Mouse (Mus musculus) hindbrain, embryonic 15.5 days (tissue): ENCODE results near the gene Rhbdf1. TPM values are rescaled to one million over a fixed set of nuclear protein-coding genes. Genes with fewer than 3 reads are reported as not detected.
A peak's percentile ranks its signal among the peaks of the same experiment; 100 is the strongest.

Source experiments
- ATAC-seq: fragments of 200-750 bp; cut with Nextera tagmentation; 2 replicates; pipeline ENCODE4 v1.8.0; 2017; ENCODE audit warnings: low read depth, moderate number of reproducible peaks, moderate TSS enrichment; ENCODE audit not compliant: low FRiP score
- H3K27ac ChIP-seq: fragments of 300-500 bp; sonication (generic); replicated peaks from 2 replicates; pipeline ENCODE4 v1.5.1; 2015; ENCODE audit warnings: mild to moderate bottlenecking, inconsistent platforms
- H3K27me3 ChIP-seq: fragments of 300-500 bp; sonication (generic); 2 replicates; pipeline ENCODE4 v1.6.1; 2015; ENCODE audit warnings: control low read depth, inconsistent platforms
- H3K36me3 ChIP-seq: fragments of 300-500 bp; sonication (generic); 2 replicates; pipeline ENCODE4 v1.6.1; 2015; ENCODE audit warnings: control low read depth, inconsistent platforms
- H3K4me1 ChIP-seq: fragments of 300-500 bp; sonication (generic); replicated peaks from 2 replicates; pipeline ENCODE4 v1.6.1; 2015; ENCODE audit warnings: control low read depth, inconsistent platforms
- H3K4me2 ChIP-seq: fragments of 300-500 bp; sonication (generic); 2 replicates; pipeline ENCODE4 v1.6.1; 2015; ENCODE audit warnings: moderate library complexity, mild to moderate bottlenecking, inconsistent platforms
- H3K4me3 ChIP-seq: fragments of 300-500 bp; sonication (generic); 2 replicates; pipeline ENCODE4 v1.5.1; 2015; ENCODE audit warnings: mild to moderate bottlenecking, inconsistent platforms
- H3K9ac ChIP-seq: fragments of 300-500 bp; sonication (generic); 2 replicates; pipeline ENCODE4 v1.6.1; 2015; ENCODE audit warnings: inconsistent platforms
- H3K9me3 ChIP-seq: fragments of 300-500 bp; sonication (generic); 2 replicates; pipeline ENCODE4 v1.6.1; 2016; ENCODE audit warnings: control low read depth, inconsistent platforms
- WGBS: fragments of 180-500 bp; shearing (Covaris S2); methylation state at CpG from one replicate; pipeline ENCODE4 v1.1.7; 2015; 5-methylcytosine and 5-hydroxymethylcytosine counted together
- polyA plus RNA-seq: library from polyadenylated mRNA; unstranded; fragments of >200 nt; fragmentation: Nextera tagmentation; extraction: Ambion mirVana; gene quantifications from 2 replicates; pipeline ENCODE4 v1.2.1, GENCODE M21; 2015

Gene Rhbdf1
- polyA plus RNA-seq, 1 experiment from 2014 or later: 29.2 TPM

DNA sequence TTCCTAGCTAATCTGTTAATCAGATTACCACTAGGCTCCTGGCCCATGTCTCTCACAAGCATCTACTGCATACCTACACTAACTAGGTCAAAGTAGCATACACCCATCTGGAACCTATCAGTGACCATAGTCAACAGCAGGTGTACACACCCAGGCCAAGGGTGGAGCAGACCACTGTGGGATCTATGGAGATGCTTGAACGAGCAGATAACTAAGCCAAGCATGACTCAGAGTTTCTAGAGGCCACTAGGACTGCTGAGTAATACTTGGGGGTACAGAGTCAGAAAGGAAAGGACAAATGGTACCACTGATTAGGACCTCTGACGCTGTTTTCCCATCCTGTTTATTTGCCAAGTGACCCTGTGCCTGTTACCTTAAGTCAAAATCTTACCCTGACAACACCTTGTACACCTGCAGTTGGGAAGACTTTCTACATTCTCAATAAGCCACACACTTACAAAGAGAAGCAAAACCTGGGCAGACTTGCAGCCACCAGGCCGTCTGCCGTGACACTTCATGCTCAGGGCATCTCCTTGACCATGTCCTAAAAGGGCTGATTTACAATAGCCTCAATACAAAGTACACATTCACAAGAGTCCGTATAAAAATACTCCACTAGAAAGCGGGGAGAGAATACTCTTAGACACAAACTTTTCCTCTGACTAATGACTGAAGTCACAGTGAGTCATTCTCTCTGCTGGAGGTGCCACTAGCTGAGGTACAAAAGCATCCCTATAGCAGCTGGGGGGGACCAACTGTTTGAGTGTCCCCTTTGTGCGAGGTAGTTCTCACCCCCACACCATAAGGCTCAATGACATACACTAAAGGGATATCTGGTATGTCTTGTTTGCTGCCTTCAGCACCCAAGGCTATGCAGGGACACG, 29.0 kb upstream of the Rhbdf1 start:
- Histone ChIP-seq H3K4me3 (no peak overlapping the region), H3K9me3 (no peaks in the 10 kb centered on the region), H3K27me3 (no peaks in the 10 kb centered on the region), H3K36me3 (peaks cover 41% of the 10 kb centered on the region), H3K4me1 (no peaks in the 10 kb centered on the region), H3K4me2 (no peak overlapping the region), H3K27ac (no peak overlapping the region), H3K9ac (no peak overlapping the region)
- 88% methylated on average over 8 of the region's 8 CpGs for WGBS
- ATAC-seq: no peak

DNA sequence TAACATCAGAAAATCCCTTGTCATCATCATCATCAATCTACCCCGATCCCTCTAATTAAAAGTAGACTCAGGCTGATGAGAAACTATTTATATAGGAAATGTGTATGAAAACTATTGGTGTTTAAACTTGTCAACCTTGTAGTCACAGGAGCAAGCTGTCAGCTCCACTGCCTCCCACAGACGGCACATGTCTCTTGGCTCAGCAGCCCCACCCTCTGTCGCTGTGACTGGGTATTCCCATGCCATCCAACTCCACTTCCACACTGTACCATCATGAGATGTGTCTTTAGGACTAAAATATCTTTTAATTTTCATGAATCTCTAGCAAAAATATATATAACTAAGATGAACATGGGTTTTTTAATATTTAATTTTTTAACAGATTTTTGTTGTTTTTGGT, 26.2 kb upstream of the Rhbdf1 start:
- Histone ChIP-seq H3K4me3 (no peak overlapping the region), H3K27me3 (no peaks in the 10 kb centered on the region), H3K4me1 (no peaks in the 10 kb centered on the region), H3K9me3 (no peaks in the 10 kb centered on the region), H3K9ac (no peak overlapping the region), H3K36me3 (peaks cover 36% of the 10 kb centered on the region), H3K27ac (no peak overlapping the region), H3K4me2 (no peak overlapping the region)
- WGBS: 87% methylated on average over 3 of the region's 3 CpGs
- no peak for ATAC-seq

DNA sequence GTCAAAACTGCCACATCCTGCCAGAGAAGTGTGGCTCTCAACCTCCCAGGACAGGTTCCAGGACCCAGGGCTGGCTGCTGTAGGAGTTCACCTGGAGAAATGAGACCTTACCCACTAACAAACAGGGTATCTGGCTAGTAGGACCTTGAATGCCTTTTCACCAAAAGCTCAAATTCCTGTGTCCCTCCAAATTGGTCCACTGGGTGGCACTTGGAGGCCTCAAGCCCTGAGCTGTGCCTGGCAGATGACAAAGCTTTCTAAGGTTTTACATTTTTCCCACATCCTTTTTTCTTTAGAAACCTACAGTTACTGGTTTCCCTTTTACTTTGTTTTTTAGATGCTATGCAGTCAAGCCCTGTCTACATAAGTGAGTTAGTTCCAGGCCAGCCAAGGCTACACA, 25.0 kb upstream of the Rhbdf1 start:
- H3K27me3 ChIP-seq: no peaks in the 10 kb centered on the region
- H3K9ac ChIP-seq: no peak overlapping the region
- no peaks in the 10 kb centered on the region for H3K9me3 ChIP-seq
- no peak overlapping the region for H3K27ac ChIP-seq
- H3K4me1 ChIP-seq: no peaks in the 10 kb centered on the region
- H3K4me3 ChIP-seq: no peak overlapping the region
- ATAC-seq: no peak
- no peak overlapping the region for H3K4me2 ChIP-seq
- H3K36me3 ChIP-seq: peaks cover 24% of the 10 kb centered on the region

DNA sequence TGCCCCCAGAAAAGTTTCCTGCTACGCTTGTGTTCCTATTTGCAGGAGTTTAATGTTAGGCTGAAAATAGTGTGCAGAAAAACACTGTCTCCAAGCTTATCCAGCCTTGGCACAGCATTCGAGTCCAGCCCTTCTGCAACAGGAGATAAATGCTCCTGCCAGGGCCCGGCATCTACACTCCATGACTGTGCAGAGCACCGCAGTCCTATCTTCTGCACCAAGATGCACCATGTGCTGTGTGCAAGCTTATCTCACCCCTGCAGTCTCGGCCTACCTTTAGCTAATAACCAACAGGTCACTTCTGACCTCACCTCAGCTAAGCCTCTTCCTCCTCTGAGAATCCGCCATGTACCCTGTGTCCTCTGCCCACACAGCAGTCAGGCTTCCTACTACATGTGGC, 23.5 kb upstream of the Rhbdf1 start:
- Histone ChIP-seq H3K36me3 (peaks cover 27% of the 10 kb centered on the region), H3K4me3 (no peak overlapping the region), H3K27me3 (no peaks in the 10 kb centered on the region), H3K27ac (no peak overlapping the region), H3K9ac (no peak overlapping the region), H3K9me3 (no peaks in the 10 kb centered on the region), H3K4me2 (no peak overlapping the region), H3K4me1 (no peaks in the 10 kb centered on the region)
- WGBS: 97% methylated on average over 6 of the region's 6 CpGs
- no peak for ATAC-seq

DNA sequence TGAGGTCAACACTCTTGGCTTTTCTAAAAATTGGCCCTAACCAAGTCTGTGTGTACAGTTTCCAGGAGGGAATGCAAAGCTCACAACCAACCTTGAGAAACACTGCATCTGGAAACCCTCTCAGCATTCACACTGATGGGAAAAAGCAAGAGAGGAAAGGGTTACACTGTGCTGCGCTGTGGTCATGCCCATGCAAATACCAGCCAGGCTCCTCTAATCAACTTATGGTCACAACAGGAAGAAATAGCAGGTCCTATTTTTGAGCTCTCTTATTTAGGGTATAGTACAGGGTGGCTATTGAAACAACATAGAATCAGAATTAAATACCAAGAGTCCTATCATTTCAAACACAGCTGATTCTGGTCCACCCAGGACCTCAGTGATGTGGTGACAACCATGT, 22.5 kb upstream of the Rhbdf1 start:
- Histone ChIP-seq H3K9ac (no peak overlapping the region), H3K27ac (no peak overlapping the region), H3K4me1 (no peaks in the 10 kb centered on the region), H3K27me3 (no peaks in the 10 kb centered on the region), H3K4me2 (no peak overlapping the region), H3K4me3 (no peak overlapping the region), H3K9me3 (no peaks in the 10 kb centered on the region), H3K36me3 (peaks cover 23% of the 10 kb centered on the region)
- no peak for ATAC-seq
- WGBS: 95% methylated on average over 1 of the region's 1 CpGs

DNA sequence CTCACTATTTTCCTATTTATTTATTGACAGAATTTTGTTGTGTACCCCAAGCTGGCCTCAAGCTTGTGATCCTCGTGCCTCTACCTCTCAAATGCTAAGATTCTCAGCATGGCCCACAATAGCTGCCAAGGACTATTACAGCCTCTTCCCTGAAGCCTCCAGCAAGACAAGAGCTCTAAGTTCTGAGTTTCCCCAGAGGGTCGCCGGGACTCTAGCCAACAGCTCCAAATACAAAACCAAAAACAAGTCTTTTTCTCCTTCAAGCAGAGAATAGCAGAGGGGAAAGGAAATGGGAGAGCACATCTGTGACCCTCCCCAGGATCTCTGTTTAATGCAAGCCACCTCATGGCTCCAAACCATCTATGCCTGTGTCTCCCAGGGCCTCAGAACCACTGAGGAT, 22.0 kb upstream of the Rhbdf1 start:
- Histone ChIP-seq H3K9ac (no peak overlapping the region), H3K4me2 (no peak overlapping the region), H3K4me3 (no peak overlapping the region), H3K27ac (no peak overlapping the region; the same call in 1 of the 2 replicates), H3K27me3 (no peaks in the 10 kb centered on the region), H3K9me3 (no peaks in the 10 kb centered on the region), H3K4me1 (no peaks in the 10 kb centered on the region), H3K36me3 (peaks cover 17% of the 10 kb centered on the region)
- WGBS: 76% methylated on average over 3 of the region's 3 CpGs
- no peak for ATAC-seq

DNA sequence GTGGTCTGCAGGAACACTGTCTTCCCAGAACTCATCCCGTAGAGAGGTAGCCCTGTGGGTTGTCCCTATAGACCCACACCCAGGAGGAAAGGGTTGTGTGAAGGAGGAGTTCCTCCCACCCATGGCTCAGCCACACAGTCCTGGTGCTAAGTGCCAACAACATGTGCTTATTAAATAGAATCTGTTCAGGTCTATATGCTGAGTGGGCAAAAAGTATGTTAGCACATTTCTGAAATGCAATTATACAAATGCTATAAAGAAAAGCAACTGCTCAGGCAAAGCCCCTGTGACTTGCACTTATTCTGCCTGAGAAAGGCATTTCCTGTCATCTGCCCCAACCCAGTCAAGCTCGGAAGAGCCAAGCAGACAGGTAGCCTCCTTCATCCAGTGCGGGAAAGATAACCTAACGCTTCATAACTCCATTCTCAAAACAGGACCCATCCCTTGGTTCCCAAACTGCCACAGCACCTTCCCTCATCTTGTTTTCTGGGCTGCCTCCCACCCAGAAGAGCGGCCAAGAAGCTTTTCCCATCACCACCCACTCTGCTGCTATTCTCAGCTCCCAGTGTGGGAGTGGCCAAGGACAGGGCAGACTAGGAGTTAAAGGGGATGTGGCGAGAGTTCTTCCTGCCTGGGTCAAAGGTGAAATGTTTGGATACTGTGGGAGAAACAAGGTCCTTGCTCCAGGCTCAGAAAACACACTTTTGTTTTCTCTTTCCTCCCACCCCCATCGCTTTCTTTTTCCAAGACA, 21.3 kb upstream of the Rhbdf1 start:
- H3K4me1 ChIP-seq: peaks cover under 1% of the 10 kb centered on the region; the same call in 1 of the 2 replicates
- H3K4me3 ChIP-seq: no peak overlapping the region
- H3K4me2 ChIP-seq: no peak overlapping the region
- no peaks in the 10 kb centered on the region for H3K9me3 ChIP-seq
- H3K36me3 ChIP-seq: peaks cover 13% of the 10 kb centered on the region
- no peak for ATAC-seq
- WGBS: 74% methylated on average over 7 of the region's 7 CpGs
- H3K9ac ChIP-seq: no peak overlapping the region
- H3K27me3 ChIP-seq: no peaks in the 10 kb centered on the region
- H3K27ac ChIP-seq: 0 out of 2 replicates have a peak overlapping the region, but pooled peaks have one; percentile 36

DNA sequence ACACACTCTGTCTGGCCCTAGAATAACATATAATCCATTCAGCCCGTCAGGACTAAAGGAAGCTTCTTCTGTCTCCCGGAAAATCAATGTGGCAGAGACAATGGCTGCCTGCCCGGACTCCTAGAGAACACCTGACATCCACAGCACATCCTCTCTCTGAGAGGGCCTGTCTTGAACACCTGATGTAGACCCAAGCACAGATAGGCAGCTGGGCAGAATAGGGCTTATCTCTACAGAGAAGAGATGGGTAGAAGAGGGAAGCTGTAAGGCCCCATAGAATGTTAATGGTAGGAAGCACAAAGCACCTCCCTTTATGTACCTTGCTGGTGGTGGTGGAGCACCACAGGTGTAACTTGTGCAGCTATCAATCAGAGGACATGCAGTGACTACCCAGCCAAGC, 20.1 kb upstream of the Rhbdf1 start:
- H3K4me2 ChIP-seq: no peak overlapping the region
- no peak for ATAC-seq
- WGBS: 93% methylated on average over 3 of the region's 3 CpGs

DNA sequence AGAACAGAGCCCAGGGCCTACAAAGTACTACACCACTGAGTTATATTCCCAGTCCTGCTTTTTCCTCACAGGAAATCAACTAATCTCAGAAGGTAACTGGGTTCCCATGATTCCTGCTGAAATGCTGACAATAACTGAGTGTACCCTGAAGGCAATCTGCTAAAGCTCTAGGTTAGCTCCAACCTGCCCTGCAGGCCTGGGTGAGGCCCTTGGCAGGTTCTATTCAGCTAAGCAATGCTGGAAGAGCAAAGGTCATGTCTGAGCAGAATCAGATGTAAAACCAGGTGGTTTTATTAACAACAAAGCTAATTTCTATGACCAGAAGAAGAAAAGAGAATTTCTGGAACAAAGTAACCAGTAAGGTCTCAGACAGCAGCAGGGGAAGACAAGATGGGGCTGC, 19.3 kb upstream of the Rhbdf1 start:
- H3K27ac ChIP-seq: no peak overlapping the region
- peaks cover 20% of the 10 kb centered on the region for H3K4me1 ChIP-seq
- H3K9me3 ChIP-seq: no peaks in the 10 kb centered on the region
- no peak overlapping the region for H3K4me3 ChIP-seq
- no peak overlapping the region for H3K9ac ChIP-seq
- no peak for ATAC-seq
- peaks cover 10% of the 10 kb centered on the region for H3K36me3 ChIP-seq
- no peaks in the 10 kb centered on the region for H3K27me3 ChIP-seq
- H3K4me2 ChIP-seq: no peak overlapping the region

More for the DNA sequence above, 20.1 kb upstream of the Rhbdf1 start:
- no peak overlapping the region for H3K27ac ChIP-seq
- no peak overlapping the region for H3K4me3 ChIP-seq
- H3K9me3 ChIP-seq: no peaks in the 10 kb centered on the region
- no peak overlapping the region for H3K9ac ChIP-seq
- peaks cover 12% of the 10 kb centered on the region for H3K4me1 ChIP-seq
- H3K27me3 ChIP-seq: no peaks in the 10 kb centered on the region
- H3K36me3 ChIP-seq: peaks cover 13% of the 10 kb centered on the region

DNA sequence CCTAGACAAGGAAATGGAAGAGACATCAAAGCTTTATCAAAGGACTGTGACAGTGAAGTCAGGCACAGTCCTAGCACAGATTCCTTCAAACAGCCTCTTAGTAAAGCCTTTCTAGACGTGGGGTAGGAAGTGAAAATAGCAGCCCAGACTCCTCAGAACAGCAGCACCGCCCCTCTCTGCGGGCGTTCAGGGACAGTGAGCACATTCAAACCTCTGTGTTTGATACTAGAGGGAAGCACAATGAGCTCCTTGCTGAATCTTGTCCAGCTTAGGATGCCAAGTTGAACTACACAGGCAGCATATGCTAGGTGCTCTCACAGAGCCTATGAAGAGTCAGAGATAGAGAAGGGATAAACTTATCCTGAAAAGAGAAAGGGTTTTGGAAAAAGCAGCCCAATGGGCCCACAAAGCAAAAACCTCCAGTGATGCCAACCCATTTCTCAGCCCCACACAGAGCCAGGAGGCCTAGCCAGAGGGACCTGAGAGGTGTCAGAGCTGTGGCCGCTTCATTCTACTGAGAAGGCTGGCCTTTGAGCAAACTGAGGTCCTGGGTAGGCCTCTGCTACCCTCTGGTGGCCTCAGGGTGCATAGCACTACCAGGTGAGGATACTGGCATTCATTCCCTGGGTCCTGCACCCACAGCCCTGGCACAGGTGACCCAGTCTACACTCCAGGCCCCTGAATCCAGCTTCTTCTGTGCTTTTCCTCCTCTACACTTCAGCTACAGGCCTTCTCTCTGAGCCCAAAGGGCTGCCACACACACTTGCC, 16.2 kb upstream of the Rhbdf1 start:
- Histone ChIP-seq H3K9ac (no peak overlapping the region), H3K9me3 (no peaks in the 10 kb centered on the region), H3K27me3 (no peaks in the 10 kb centered on the region), H3K36me3 (peaks cover 10% of the 10 kb centered on the region), H3K4me1 (peaks cover 48% of the 10 kb centered on the region), H3K4me2 (no peak overlapping the region), H3K4me3 (no peak overlapping the region), H3K27ac (no peak overlapping the region)
- WGBS: 62% methylated on average over 5 of the region's 5 CpGs
- ATAC-seq: peak; percentile 13; the same call in 1 of the 2 replicates

DNA sequence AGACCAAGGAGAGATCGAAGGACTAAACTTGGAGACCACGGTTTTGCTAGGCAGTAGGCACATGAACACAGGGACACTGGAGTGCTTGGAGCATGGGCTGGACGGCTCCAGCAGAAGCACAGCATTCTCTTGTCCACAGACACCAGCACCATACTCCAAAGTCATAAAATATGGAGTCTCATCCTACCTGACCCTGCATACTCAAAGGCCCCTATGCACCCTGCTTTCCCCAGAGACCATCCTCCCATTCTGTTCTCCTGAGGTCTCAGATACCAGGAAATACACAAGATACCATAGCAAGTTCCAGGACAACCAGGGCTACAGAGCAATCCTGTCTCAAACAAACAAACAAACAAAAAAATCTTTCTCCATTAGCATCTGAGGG, 15.3 kb upstream of the Rhbdf1 start:
- Histone ChIP-seq H3K36me3 (peaks cover 11% of the 10 kb centered on the region), H3K27ac (peak overlapping the region; percentile 78; the same call in 1 of the 2 replicates)
- no peak for ATAC-seq

More for the DNA sequence above, 15.3 kb upstream of the Rhbdf1 start:
- Histone ChIP-seq H3K4me2 (no peak overlapping the region), H3K4me3 (no peak overlapping the region), H3K27me3 (no peaks in the 10 kb centered on the region), H3K4me1 (peaks cover 48% of the 10 kb centered on the region), H3K9me3 (no peaks in the 10 kb centered on the region), H3K9ac (no peak overlapping the region)
- 93% methylated on average over 3 of the region's 3 CpGs for WGBS
